Mouse (Mus musculus) embryonic facial prominence, embryonic 12.5 days (tissue): ENCODE results near the gene Pax1. TPM values are rescaled to one million over a fixed set of nuclear protein-coding genes. Genes with fewer than 3 reads are reported as not detected.

ENCODE experiments used
- ATAC-seq: fragments of 200-750 bp; cut with Nextera tagmentation; 2 replicates; pipeline ENCODE4 v1.8.0; 2017; ENCODE audit not compliant: insufficient number of reproducible peaks, insufficient read depth, low FRiP score, low TSS enrichment
- H3K27ac ChIP-seq: fragments of 300-500 bp; sonication (generic); 2 replicates; pipeline ENCODE4 v1.5.1; 2016; ENCODE audit warnings: mild to moderate bottlenecking
- H3K27me3 ChIP-seq: fragments of 300-500 bp; sonication (generic); 2 replicates; pipeline ENCODE4 v1.6.1; 2016; ENCODE audit warnings: mild to moderate bottlenecking, moderate library complexity
- H3K36me3 ChIP-seq: fragments of 300-500 bp; sonication (generic); 2 replicates; pipeline ENCODE4 v1.6.1; 2016; ENCODE audit warnings: mild to moderate bottlenecking
- H3K4me1 ChIP-seq: fragments of 300-500 bp; sonication (generic); 2 replicates; pipeline ENCODE4 v1.6.1; 2016
- H3K4me2 ChIP-seq: fragments of 300-500 bp; sonication (generic); replicated peaks from 2 replicates; pipeline ENCODE4 v1.6.1; 2016; ENCODE audit warnings: mild to moderate bottlenecking, moderate library complexity
- H3K4me3 ChIP-seq: fragments of 300-500 bp; sonication (generic); 2 replicates; pipeline ENCODE4 v1.5.1; 2016; ENCODE audit warnings: mild to moderate bottlenecking
- H3K9ac ChIP-seq: fragments of 300-500 bp; sonication (generic); 2 replicates; pipeline ENCODE4 v1.6.1; 2016; ENCODE audit warnings: mild to moderate bottlenecking, moderate library complexity
- H3K9me3 ChIP-seq: fragments of 300-500 bp; sonication (generic); 2 replicates; pipeline ENCODE4 v1.6.1; 2016; ENCODE audit warnings: mild to moderate bottlenecking, moderate library complexity
- WGBS: fragments of 180-500 bp; shearing (Covaris S2); methylation state at CpG from one replicate; pipeline ENCODE4 v1.1.7; 2016; 5-methylcytosine and 5-hydroxymethylcytosine counted together
- polyA plus RNA-seq: library from polyadenylated mRNA; unstranded; fragments of >200 nt; fragmentation: Nextera tagmentation; extraction: Ambion mirVana; gene quantifications from 2 replicates; pipeline ENCODE4 v1.2.1, GENCODE M21; 2016

Pax1 gene
- polyA plus RNA-seq, 1 experiment from 2014 or later: 23.8 TPM

DNA sequence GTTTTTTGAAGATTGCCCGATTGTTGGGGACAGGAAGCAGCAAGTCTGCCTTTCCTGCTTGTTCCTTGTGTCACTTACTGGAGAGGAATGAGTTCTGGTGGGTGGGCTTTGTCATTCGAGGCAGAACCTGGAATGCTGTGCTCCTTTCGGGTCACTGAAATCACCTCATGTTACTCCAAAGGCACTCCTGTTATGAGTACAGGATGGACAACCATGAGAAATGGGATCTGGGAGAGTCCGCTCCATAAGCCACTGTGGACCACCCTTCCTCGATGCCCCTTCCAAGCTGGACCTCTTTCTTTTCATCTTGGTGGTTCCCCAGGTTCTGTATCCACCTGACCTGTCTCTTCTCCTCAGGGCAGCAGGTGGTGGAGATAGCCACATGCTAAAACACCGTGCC lies 2.5 kb downstream of the Pax1 start:
- Histone ChIP-seq H3K4me2 (no peak overlapping the region), H3K4me1 (peaks cover 11% of the 10 kb centered on the region; the same call in 1 of the 2 replicates), H3K27ac (no peak overlapping the region), H3K4me3 (no peak overlapping the region), H3K27me3 (peaks cover 84% of the 10 kb centered on the region), H3K36me3 (no peaks in the 10 kb centered on the region), H3K9me3 (no peaks in the 10 kb centered on the region), H3K9ac (no peak overlapping the region)
- WGBS: 10% methylated on average over 6 of the region's 6 CpGs
- no peak for ATAC-seq

DNA sequence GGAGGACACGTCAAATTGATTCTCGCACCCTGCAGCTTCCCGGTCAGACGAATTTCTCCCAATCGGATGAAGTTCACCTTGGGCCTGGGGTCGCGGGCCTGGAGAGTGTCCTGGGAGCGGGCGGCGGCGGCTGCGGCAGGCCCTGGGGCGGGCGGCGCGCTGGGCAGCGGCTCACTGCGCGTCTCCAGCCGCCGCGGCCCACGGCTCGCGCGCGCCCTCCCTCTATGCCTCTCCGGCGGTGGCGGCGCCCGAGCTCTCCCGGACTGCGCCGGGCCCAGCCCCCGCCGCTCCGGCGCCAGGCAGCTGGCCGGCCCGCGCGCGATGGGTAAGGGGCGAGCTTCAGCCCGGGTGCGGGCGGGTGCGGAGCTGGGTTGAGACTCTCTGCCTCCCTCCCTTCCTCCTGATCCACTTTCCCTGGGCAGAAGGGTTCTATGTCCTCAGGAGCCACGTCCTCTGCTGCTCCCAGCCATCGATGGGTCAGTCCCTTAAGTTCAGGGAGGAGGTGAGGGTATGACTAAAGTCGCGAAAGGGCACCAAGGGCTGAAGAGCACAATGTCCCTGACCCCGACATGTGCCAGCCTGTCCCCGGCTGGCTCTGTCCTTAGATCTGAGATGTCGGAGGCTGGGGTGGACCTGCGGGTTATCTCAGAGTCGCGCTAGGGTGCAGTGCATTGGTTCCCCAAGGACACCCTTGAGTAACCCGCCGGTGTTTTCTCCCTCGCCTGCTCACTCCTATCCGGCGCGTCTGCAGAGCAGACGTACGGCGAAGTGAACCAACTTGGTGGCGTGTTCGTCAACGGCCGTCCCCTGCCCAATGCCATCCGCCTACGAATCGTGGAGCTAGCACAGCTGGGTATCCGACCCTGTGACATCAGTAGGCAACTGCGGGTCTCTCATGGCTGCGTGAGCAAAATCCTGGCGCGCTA lies 3.5 kb downstream of the Pax1 start:
- Histone ChIP-seq H3K27ac (no peak overlapping the region; the same call in 1 of the 2 replicates), H3K27me3 (peaks cover 83% of the 10 kb centered on the region), H3K9ac (peak overlapping the region; percentile 47), H3K4me2 (peak overlapping the region; percentile 55), H3K9me3 (no peaks in the 10 kb centered on the region), H3K4me1 (peaks cover 11% of the 10 kb centered on the region; the same call in 1 of the 2 replicates), H3K36me3 (no peaks in the 10 kb centered on the region), H3K4me3 (peak overlapping the region; percentile 42)
- under 1% methylated on average over 63 of the region's 80 CpGs for WGBS
- peak; percentile 43; the same call in 1 of the 2 replicates for ATAC-seq

DNA sequence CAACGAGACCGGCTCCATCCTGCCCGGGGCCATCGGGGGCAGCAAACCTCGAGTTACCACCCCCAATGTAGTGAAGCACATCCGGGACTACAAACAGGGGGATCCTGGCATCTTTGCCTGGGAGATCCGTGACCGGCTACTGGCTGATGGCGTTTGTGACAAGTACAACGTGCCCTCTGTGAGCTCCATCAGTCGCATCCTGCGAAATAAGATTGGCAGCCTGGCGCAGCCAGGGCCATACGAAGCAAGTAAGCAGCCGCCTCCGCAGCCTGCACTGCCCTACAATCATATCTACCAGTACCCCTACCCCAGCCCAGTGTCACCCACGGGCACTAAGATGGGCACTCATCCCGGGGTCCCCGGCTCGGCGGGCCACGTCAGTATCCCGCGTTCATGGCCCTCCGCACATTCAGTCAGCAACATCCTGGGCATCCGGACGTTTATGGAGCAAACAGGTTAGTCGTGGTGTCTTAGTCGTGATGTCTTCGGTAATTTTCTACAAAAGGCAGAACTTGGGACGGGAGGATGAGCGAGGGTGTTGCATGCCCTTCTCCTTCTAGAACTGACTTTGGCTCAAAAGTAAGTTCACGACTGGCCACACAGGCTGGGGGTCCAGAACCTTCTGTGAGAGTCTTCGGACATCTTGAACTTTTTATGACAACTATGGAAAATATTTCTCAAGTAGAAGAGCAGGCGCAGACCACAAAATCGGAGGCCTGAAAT lies 4.3 kb downstream of the Pax1 start:
- peak overlapping the region; percentile 47; the same call in 1 of the 2 replicates for H3K9ac ChIP-seq
- H3K36me3 ChIP-seq: no peaks in the 10 kb centered on the region
- ATAC-seq: no peak
- no peaks in the 10 kb centered on the region for H3K9me3 ChIP-seq
- H3K4me2 ChIP-seq: peak overlapping the region; percentile 55
- peaks cover 11% of the 10 kb centered on the region; the same call in 1 of the 2 replicates for H3K4me1 ChIP-seq
- peak overlapping the region; percentile 42 for H3K4me3 ChIP-seq
- H3K27ac ChIP-seq: no peak overlapping the region
- H3K27me3 ChIP-seq: peaks cover 85% of the 10 kb centered on the region
- under 1% methylated on average over 36 of the region's 36 CpGs for WGBS

DNA sequence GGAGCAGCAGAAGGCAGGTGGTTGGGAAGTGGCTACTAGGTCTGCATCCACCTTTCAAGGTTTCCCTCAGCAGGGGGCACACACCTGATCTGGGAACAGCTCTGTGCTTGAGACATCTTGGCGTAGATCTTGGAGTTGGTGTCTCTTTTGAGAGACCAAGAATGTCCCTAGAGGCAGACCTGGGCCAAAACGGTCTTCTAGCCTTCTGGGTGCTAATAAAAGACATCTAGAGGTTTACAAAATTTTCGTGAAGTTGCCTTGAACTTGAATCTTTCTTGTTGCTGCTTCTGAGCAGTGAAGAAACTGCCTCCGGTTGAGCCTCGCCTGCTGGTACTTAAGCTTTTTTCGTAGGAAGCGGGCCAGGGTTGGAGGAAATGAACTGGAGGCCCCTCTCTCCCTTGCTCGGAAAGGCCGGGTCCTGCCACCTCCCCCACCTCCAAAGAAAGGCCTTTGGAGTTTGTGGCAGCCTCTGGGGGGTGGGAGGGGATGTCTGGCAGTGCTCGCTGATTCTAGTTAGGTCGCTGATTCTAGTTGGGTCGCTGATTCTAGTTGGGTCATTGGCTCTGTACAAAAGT lies 5.6 kb downstream of the Pax1 start:
- ATAC-seq: no peak
- peak overlapping the region; percentile 55 for H3K4me2 ChIP-seq
- no peak overlapping the region for H3K27ac ChIP-seq
- no peak overlapping the region for H3K9ac ChIP-seq
- no peaks in the 10 kb centered on the region for H3K9me3 ChIP-seq
- peaks cover 11% of the 10 kb centered on the region; the same call in 1 of the 2 replicates for H3K4me1 ChIP-seq
- WGBS: 4% methylated on average over 12 of the region's 12 CpGs
- H3K27me3 ChIP-seq: peaks cover 87% of the 10 kb centered on the region
- H3K36me3 ChIP-seq: no peaks in the 10 kb centered on the region
- peak overlapping the region; percentile 42 for H3K4me3 ChIP-seq

DNA sequence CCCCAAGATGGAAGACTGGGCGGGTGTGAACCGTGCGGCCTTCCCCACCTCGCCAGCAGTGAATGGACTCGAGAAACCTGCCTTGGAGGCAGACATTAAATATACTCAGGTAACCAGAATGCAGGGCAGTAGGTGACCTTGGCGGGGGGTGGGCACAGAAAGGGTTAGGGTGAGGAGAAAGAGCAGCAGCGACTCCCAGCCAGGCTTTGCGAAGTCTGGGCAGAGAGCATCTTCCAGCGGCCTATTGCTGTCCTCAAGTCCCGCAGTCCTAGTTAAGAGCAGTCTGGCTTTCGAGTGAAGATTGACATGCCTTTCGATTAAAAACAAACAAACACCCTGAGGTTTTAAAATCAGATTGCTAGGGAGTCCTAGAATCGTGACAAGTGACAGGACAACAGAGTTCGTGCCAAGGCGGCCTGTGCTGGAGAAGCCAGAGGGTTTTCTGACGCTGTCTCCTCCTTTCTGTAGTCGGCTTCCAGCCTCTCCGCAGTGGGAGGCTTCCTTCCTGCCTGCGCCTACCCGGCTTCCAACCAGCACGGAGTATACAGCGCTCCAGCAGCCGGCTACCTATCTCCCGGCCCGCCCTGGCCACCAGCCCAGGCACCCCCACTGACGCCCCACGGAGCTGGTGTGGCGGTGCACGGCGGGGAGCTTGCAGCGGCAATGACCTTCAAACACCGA lies 6.3 kb downstream of the Pax1 start:
- Histone ChIP-seq H3K9ac (0 out of 2 replicates have a peak overlapping the region, but pooled peaks have one; percentile 28), H3K4me3 (peak overlapping the region; percentile 42), H3K4me2 (peak overlapping the region; percentile 55), H3K4me1 (peaks cover 11% of the 10 kb centered on the region; the same call in 1 of the 2 replicates), H3K9me3 (no peaks in the 10 kb centered on the region), H3K27me3 (peaks cover 86% of the 10 kb centered on the region), H3K27ac (no peak overlapping the region), H3K36me3 (no peaks in the 10 kb centered on the region)
- WGBS: 1% methylated on average over 32 of the region's 32 CpGs
- ATAC-seq: no peak

DNA sequence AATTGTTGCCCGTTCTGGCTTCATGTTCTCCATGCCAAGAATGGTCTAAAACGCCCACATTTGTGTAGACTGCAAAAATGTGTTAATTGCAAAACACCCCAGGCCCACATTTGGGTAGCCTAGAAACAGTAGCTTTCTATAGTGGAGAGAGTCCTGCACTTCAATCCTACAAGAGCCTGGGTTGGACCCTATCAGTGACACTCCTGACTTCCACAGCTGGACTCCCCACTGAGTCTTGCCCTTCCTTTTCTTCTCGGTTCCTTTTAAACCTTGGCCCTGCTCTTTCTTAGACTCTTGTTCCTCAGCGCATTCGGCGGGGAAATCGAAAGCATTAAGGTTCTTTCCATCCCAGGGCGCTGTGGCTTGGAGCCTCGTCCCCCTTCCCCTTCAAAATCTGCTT lies 7.8 kb downstream of the Pax1 start:
- Histone ChIP-seq H3K9me3 (no peaks in the 10 kb centered on the region), H3K4me1 (peaks cover 15% of the 10 kb centered on the region; the same call in 1 of the 2 replicates), H3K9ac (no peak overlapping the region), H3K4me3 (no peak overlapping the region), H3K27ac (no peak overlapping the region), H3K27me3 (peaks cover 85% of the 10 kb centered on the region), H3K4me2 (no peak overlapping the region), H3K36me3 (no peaks in the 10 kb centered on the region)
- ATAC-seq: no peak
- WGBS: 3% methylated on average over 9 of the region's 9 CpGs

DNA sequence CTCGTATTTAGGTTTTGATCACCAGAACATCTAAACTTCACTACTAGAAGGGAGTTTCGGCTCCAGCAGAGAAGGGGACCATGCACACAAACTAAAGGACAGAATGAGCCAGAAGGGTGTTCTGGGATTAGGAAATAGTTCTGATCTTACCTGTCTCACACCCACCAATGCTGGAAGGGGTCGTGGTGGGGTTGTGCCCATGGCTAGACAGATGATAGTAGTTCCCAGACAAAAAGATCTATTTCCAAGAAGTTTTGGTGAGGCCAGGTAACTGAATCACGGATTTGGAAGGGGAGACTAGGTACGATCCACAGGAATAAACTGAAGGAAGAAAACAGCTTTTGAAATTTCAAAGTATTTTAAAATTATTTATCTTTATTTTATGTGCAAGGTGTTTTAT lies 8.4 kb downstream of the Pax1 start:
- Histone ChIP-seq H3K9ac (no peak overlapping the region), H3K9me3 (no peaks in the 10 kb centered on the region), H3K4me3 (no peak overlapping the region), H3K4me1 (peaks cover 13% of the 10 kb centered on the region; the same call in 1 of the 2 replicates), H3K27me3 (peaks cover 85% of the 10 kb centered on the region), H3K36me3 (no peaks in the 10 kb centered on the region), H3K27ac (no peak overlapping the region), H3K4me2 (no peak overlapping the region)
- ATAC-seq: no peak
- 15% methylated on average over 5 of the region's 5 CpGs for WGBS

DNA sequence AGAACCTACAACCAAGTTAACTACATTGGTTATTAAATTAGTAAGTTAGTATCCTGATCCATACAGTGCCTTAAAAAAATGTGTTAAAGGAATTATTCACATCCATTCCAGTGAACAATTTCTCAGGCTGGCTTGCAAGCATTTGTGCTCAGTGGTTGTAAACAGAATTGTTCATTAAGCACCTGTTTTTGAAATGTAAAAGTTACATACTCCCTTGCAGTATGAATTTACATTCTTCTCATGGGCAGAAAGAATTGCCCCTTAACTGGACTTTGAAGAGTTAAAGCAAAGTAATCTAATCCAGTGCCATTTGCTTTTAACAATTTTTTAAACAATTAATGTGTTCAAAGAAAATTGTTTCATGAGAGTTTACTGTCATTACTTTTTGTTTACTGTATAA lies 9.6 kb downstream of the Pax1 start:
- H3K4me3 ChIP-seq: no peak overlapping the region
- no peak overlapping the region for H3K9ac ChIP-seq
- no peaks in the 10 kb centered on the region for H3K36me3 ChIP-seq
- peaks cover 81% of the 10 kb centered on the region for H3K27me3 ChIP-seq
- H3K27ac ChIP-seq: no peak overlapping the region
- ATAC-seq: no peak
- H3K9me3 ChIP-seq: no peaks in the 10 kb centered on the region
- no peak overlapping the region for H3K4me2 ChIP-seq
- peaks cover 8% of the 10 kb centered on the region; the same call in 1 of the 2 replicates for H3K4me1 ChIP-seq

DNA sequence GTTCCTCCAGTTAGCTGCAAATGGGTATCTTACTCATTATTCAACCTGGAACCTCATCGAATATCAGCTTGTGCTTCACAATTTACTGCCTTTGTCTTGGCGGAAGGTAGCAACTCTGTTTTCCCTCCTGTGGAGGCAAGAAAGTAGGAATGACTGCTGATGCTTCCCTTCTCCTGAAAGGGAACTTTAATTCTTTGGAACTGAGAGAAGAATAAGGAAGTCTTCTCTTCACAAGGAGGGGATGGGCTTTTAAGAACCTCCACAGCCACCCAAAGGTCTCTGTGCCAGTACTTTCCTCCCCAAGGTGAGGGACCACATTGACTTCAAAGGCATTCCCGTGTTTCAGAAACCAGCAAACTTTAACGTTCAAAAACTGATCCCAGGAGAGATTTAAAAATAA lies 10.1 kb downstream of the Pax1 start:
- no peaks in the 10 kb centered on the region for H3K36me3 ChIP-seq
- H3K9me3 ChIP-seq: no peaks in the 10 kb centered on the region
- ATAC-seq: no peak
- no peak overlapping the region for H3K4me3 ChIP-seq
- no peak overlapping the region for H3K4me2 ChIP-seq
- H3K27ac ChIP-seq: no peak overlapping the region
- WGBS: 8% methylated on average over 4 of the region's 4 CpGs
- H3K27me3 ChIP-seq: peaks cover 81% of the 10 kb centered on the region
- peaks cover 8% of the 10 kb centered on the region; the same call in 1 of the 2 replicates for H3K4me1 ChIP-seq
- no peak overlapping the region for H3K9ac ChIP-seq

DNA sequence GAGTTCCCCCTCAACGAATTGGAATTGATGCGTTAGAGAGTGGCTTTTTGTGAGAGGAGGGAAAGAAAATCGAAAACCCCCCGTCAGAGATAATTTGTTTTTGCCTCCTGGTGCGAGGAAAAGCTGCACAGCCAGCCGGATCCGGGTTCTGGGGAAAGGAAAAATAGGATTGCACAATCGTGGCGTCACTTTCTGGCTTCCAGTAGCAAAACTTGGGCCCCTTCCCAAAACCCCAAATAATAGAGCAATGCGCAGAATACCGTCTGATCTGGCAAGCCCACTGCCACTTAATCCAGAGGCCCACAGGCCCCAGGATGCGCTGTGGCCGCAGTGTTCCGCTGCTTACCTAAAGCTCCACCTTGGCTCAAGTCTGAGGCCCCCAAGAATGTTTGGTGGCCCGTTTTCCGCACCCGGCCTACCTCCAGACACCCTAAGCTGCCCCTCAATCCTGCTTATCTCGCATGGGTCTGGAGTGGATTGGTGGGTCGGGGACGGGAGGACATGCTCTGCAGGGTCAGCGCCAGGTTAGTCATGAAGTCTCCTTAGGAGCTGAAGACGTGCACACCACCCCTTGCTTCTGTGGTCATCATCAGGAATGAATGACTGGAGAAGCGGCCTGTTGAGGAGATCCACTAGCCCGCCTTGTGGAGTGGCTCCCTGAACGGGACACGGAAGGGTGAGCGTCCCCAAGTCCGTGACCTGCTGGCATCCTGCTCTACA lies 11.4 kb downstream of the Pax1 start:
- peaks cover 7% of the 10 kb centered on the region; the same call in 1 of the 2 replicates for H3K4me1 ChIP-seq
- no peaks in the 10 kb centered on the region for H3K36me3 ChIP-seq
- no peak overlapping the region for H3K4me2 ChIP-seq
- no peak overlapping the region for H3K4me3 ChIP-seq
- ATAC-seq: 0 out of 2 replicates have a peak, but pooled peaks have one; percentile 52
- peaks cover 82% of the 10 kb centered on the region for H3K27me3 ChIP-seq
- no peak overlapping the region for H3K9ac ChIP-seq
- H3K9me3 ChIP-seq: no peaks in the 10 kb centered on the region
- no peak overlapping the region for H3K27ac ChIP-seq
- 3% methylated on average over 28 of the region's 28 CpGs for WGBS
